Mouse (Mus musculus) bone marrow macrophage, adult 2 months (primary cell): ENCODE measurements around the gene Olfr288.

ENCODE experiments used
- CTCF ChIP-seq: IDR thresholded peaks from 2 replicates; pipeline ENCODE4 v1.5.1; 2012; ENCODE audit warnings: low read depth, mild to moderate bottlenecking, low read length, moderate library complexity
- POLR2A ChIP-seq: IDR thresholded peaks from 2 replicates; pipeline ENCODE4 v1.6.1; 2012; ENCODE audit warnings: mild to moderate bottlenecking, low read depth, low read length, borderline replicate concordance

GRCm38 (mm10) chr15:98167645-98168621 is 27.4 kb downstream of the Olfr288 start:
- TF ChIP-seq POLR2A (no peak), CTCF (no peak)
